Mouse (Mus musculus): ENCODE measurements around the gene Ctnna2. TPM values are rescaled to one million over a fixed set of nuclear protein-coding genes. Genes with fewer than 3 reads are reported as not detected.

The Ctnna2 gene
- polyA plus RNA-seq, 1 experiment from 2014 or later, result 1.7 TPM

- DNase-seq (ENCODE audit: low spot score), result no peak
- Histone ChIP-seq H3K4me3 (no peak overlapping the region), H3K36me3 (no peaks in the 10 kb centered on the region), H3K4me1 (peaks cover 13% of the 10 kb centered on the region), H3K27ac (no peak overlapping the region), H3K27me3 (ENCODE audit: low read depth, poor library complexity, severe bottlenecking) (peaks cover 75% of the 10 kb centered on the region), H3K9me3 (replicated peaks) (no peaks in the 10 kb centered on the region)
- WGBS, result 87% methylated on average over 1 of the region's 1 CpGs
Measured at GRCm38 (mm10) chr6:77209183-77209582, 770.3 kb downstream of the Ctnna2 start.

GRCm38 (mm10) chr6:77199375-77199774 lies 780.1 kb downstream of the Ctnna2 start:
- peaks cover 16% of the 10 kb centered on the region; the same call in 1 of the 2 replicates for H3K27me3 ChIP-seq (ENCODE audit: low read depth, poor library complexity, severe bottlenecking)
- no peaks in the 10 kb centered on the region for H3K9me3 ChIP-seq (replicated peaks)
- no peak overlapping the region for H3K27ac ChIP-seq
- H3K4me3 ChIP-seq, result no peak overlapping the region
- H3K36me3 ChIP-seq, result no peaks in the 10 kb centered on the region
- DNase-seq (ENCODE audit: low spot score), result no peak
- 87% methylated on average over 2 of the region's 2 CpGs for WGBS
- H3K4me1 ChIP-seq, result no peaks in the 10 kb centered on the region

- no peak overlapping the region for H3K4me3 ChIP-seq
- no peaks in the 10 kb centered on the region for H3K9me3 ChIP-seq (replicated peaks)
- no peak overlapping the region for H3K27ac ChIP-seq
- peaks cover 12% of the 10 kb centered on the region; the same call in 1 of the 2 replicates for H3K27me3 ChIP-seq (ENCODE audit: low read depth, poor library complexity, severe bottlenecking)
- H3K36me3 ChIP-seq, result no peaks in the 10 kb centered on the region
- H3K4me1 ChIP-seq, result no peaks in the 10 kb centered on the region
- 94% methylated on average over 3 of the region's 3 CpGs for WGBS
- no peak for DNase-seq (ENCODE audit: low spot score)
Measured at GRCm38 (mm10) chr6:77196650-77197049, 782.8 kb downstream of the Ctnna2 start.

- H3K36me3 ChIP-seq, result no peaks in the 10 kb centered on the region
- DNase-seq (ENCODE audit: low spot score), result no peak
- H3K4me1 ChIP-seq, result no peaks in the 10 kb centered on the region
- H3K27me3 ChIP-seq (ENCODE audit: low read depth, poor library complexity, severe bottlenecking), result no peaks in the 10 kb centered on the region
- no peak overlapping the region for H3K4me3 ChIP-seq
- WGBS, result 61% methylated on average over 4 of the region's 4 CpGs
- H3K9me3 ChIP-seq (replicated peaks), result no peaks in the 10 kb centered on the region
- no peak overlapping the region for H3K27ac ChIP-seq
Measured at GRCm38 (mm10) chr6:77191635-77192034, 787.9 kb downstream of the Ctnna2 start.

- Histone ChIP-seq H3K36me3 (no peaks in the 10 kb centered on the region), H3K27me3 (ENCODE audit: low read depth, poor library complexity, severe bottlenecking) (no peaks in the 10 kb centered on the region), H3K27ac (no peak overlapping the region), H3K9me3 (replicated peaks) (no peaks in the 10 kb centered on the region), H3K4me3 (no peak overlapping the region), H3K4me1 (no peaks in the 10 kb centered on the region)
- 86% methylated on average over 2 of the region's 2 CpGs for WGBS
- DNase-seq (ENCODE audit: low spot score), result no peak
Measured at GRCm38 (mm10) chr6:77188628-77189027, 790.9 kb downstream of the Ctnna2 start.

GRCm38 (mm10) chr6:77185751-77186150 lies 793.7 kb downstream of the Ctnna2 start:
- H3K9me3 ChIP-seq (replicated peaks), result no peaks in the 10 kb centered on the region
- H3K4me3 ChIP-seq, result no peak overlapping the region
- no peaks in the 10 kb centered on the region for H3K36me3 ChIP-seq
- no peak overlapping the region for H3K27ac ChIP-seq
- H3K27me3 ChIP-seq (ENCODE audit: low read depth, poor library complexity, severe bottlenecking), result no peaks in the 10 kb centered on the region
- no peak for DNase-seq (ENCODE audit: low spot score)
- no peaks in the 10 kb centered on the region for H3K4me1 ChIP-seq
- WGBS, result 90% methylated on average over 4 of the region's 4 CpGs

GRCm38 (mm10) chr6:77184896-77185295 lies 794.6 kb downstream of the Ctnna2 start:
- no peak overlapping the region for H3K4me3 ChIP-seq
- no peaks in the 10 kb centered on the region for H3K9me3 ChIP-seq (replicated peaks)
- no peaks in the 10 kb centered on the region for H3K27me3 ChIP-seq (ENCODE audit: low read depth, poor library complexity, severe bottlenecking)
- DNase-seq (ENCODE audit: low spot score), result no peak
- 78% methylated on average over 2 of the region's 2 CpGs for WGBS
- no peaks in the 10 kb centered on the region for H3K36me3 ChIP-seq
- no peaks in the 10 kb centered on the region for H3K4me1 ChIP-seq
- H3K27ac ChIP-seq, result no peak overlapping the region

GRCm38 (mm10) chr6:77175764-77176163 lies 803.7 kb downstream of the Ctnna2 start:
- Histone ChIP-seq H3K4me1 (peaks cover 17% of the 10 kb centered on the region), H3K4me3 (no peak overlapping the region), H3K9me3 (replicated peaks) (no peaks in the 10 kb centered on the region), H3K27ac (no peak overlapping the region), H3K36me3 (no peaks in the 10 kb centered on the region), H3K27me3 (ENCODE audit: low read depth, poor library complexity, severe bottlenecking) (no peaks in the 10 kb centered on the region)
- WGBS, result 32% methylated on average over 4 of the region's 4 CpGs
- no peak for DNase-seq (ENCODE audit: low spot score)

- H3K27ac ChIP-seq, result no peak overlapping the region
- no peak overlapping the region for H3K4me3 ChIP-seq
- H3K4me1 ChIP-seq, result no peaks in the 10 kb centered on the region
- H3K9me3 ChIP-seq (replicated peaks), result no peaks in the 10 kb centered on the region
- 79% methylated on average over 5 of the region's 5 CpGs for WGBS
- no peaks in the 10 kb centered on the region for H3K36me3 ChIP-seq
- DNase-seq (ENCODE audit: low spot score), result no peak
- 0 out of 2 replicates have a peak, but pooled peaks cover 3% of the 10 kb centered on the region for H3K27me3 ChIP-seq (ENCODE audit: low read depth, poor library complexity, severe bottlenecking)
Measured at GRCm38 (mm10) chr6:77157028-77157427, 822.5 kb downstream of the Ctnna2 start.

- no peaks in the 10 kb centered on the region for H3K4me1 ChIP-seq
- H3K27me3 ChIP-seq (ENCODE audit: low read depth, poor library complexity, severe bottlenecking), result no peaks in the 10 kb centered on the region
- no peak overlapping the region for H3K4me3 ChIP-seq
- H3K9me3 ChIP-seq (replicated peaks), result no peaks in the 10 kb centered on the region
- H3K36me3 ChIP-seq, result no peaks in the 10 kb centered on the region
- H3K27ac ChIP-seq, result no peak overlapping the region
- no peak for DNase-seq (ENCODE audit: low spot score)
- 96% methylated on average over 4 of the region's 4 CpGs for WGBS
Measured at GRCm38 (mm10) chr6:77139306-77139920, 840.1 kb downstream of the Ctnna2 start.

- H3K27ac ChIP-seq, result no peak overlapping the region
- no peaks in the 10 kb centered on the region for H3K4me1 ChIP-seq
Measured at GRCm38 (mm10) chr6:77120926-77121325, 858.6 kb downstream of the Ctnna2 start.

GRCm38 (mm10) chr6:77120510-77120909 lies 859.0 kb downstream of the Ctnna2 start:
- Histone ChIP-seq H3K27ac (no peak overlapping the region), H3K4me1 (no peaks in the 10 kb centered on the region), H3K9me3 (replicated peaks) (no peaks in the 10 kb centered on the region), H3K27me3 (ENCODE audit: low read depth, poor library complexity, severe bottlenecking) (no peaks in the 10 kb centered on the region), H3K36me3 (no peaks in the 10 kb centered on the region), H3K4me3 (no peak overlapping the region)
- DNase-seq (ENCODE audit: low spot score), result no peak
- 80% methylated on average over 5 of the region's 5 CpGs for WGBS

More at GRCm38 (mm10) chr6:77120926-77121325, 858.6 kb downstream of the Ctnna2 start:
- Histone ChIP-seq H3K36me3 (no peaks in the 10 kb centered on the region), H3K9me3 (replicated peaks) (no peaks in the 10 kb centered on the region), H3K4me3 (no peak overlapping the region), H3K27me3 (ENCODE audit: low read depth, poor library complexity, severe bottlenecking) (no peaks in the 10 kb centered on the region)
- 93% methylated on average over 2 of the region's 2 CpGs for WGBS
- DNase-seq (ENCODE audit: low spot score), result no peak

- Histone ChIP-seq H3K27ac (no peak overlapping the region), H3K27me3 (ENCODE audit: low read depth, poor library complexity, severe bottlenecking) (no peaks in the 10 kb centered on the region), H3K36me3 (no peaks in the 10 kb centered on the region), H3K9me3 (replicated peaks) (no peaks in the 10 kb centered on the region), H3K4me3 (no peak overlapping the region), H3K4me1 (no peaks in the 10 kb centered on the region)
- WGBS, result 84% methylated on average over 10 of the region's 10 CpGs
- DNase-seq (ENCODE audit: low spot score), result no peak
Measured at GRCm38 (mm10) chr6:77109095-77109945, 870.2 kb downstream of the Ctnna2 start.

All from limb, embryonic 10.5 days (tissue).